Mouse (Mus musculus) cortical plate, adult 2 months (tissue): ENCODE data around the gene Tef. TPM values are rescaled to one million over a fixed set of nuclear protein-coding genes. Genes with fewer than 3 reads are reported as not detected.
A peak's percentile ranks its signal among the peaks of the same experiment; 100 is the strongest.

Source experiments
- H3K27ac ChIP-seq: fragments of 200-500 bp; 2 replicates; pipeline ENCODE4 v1.5.1; 2012; ENCODE audit warnings: low read length, control low read depth, inconsistent platforms; ENCODE audit not compliant: insufficient read depth
- H3K4me1 ChIP-seq: fragments of 200-500 bp; 2 replicates; pipeline ENCODE4 v1.6.1; 2011; ENCODE audit warnings: low read length; ENCODE audit not compliant: control insufficient read depth, insufficient read depth
- H3K4me3 ChIP-seq: fragments of 200-500 bp; 2 replicates; pipeline ENCODE4 v1.5.1; 2011; ENCODE audit warnings: mild to moderate bottlenecking, low read length, control low read depth; ENCODE audit not compliant: insufficient read depth
- CTCF ChIP-seq: fragments of 200-500 bp; IDR thresholded peaks from 2 replicates; pipeline ENCODE4 v1.5.1; 2011; ENCODE audit warnings: mild to moderate bottlenecking, control low read depth, low read length; ENCODE audit not compliant: insufficient read depth; ENCODE audit errors: extremely low read depth
- POLR2A ChIP-seq: fragments of 200-500 bp; IDR thresholded peaks from 2 replicates; pipeline ENCODE4 v1.6.1; 2011; ENCODE audit warnings: mild to moderate bottlenecking, low read length, control low read depth; ENCODE audit not compliant: insufficient read depth; ENCODE audit errors: extremely low read depth
- polyA plus RNA-seq: library from polyadenylated mRNA; depleted of rRNA; stranded (reverse); fragments of >200 nt; gene quantifications from 2 replicates; pipeline ENCODE4 v1.2.3, GENCODE M21; 2012

The Tef gene
- polyA plus RNA-seq, 1 experiment: 318 TPM

DNA sequence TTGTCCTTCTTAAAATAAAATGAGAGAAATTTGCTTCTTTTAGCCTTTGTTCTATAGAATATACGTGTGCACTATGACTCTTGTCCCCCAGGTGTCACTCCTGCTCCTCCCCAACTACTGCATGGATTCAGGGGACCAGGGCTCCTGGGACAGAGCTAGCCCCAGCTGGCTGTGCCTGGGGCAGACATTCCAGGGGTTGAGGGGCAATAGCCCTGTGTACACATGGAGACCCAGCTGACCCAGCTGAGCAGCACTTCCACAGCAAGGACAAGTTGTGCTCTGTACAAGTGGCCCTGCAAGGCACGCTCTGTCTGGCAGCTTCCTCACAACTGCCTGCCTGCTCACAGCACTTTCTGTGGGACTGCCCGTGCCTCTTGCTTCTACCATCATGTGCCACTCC is 6.0 kb upstream of the Tef start:
- peaks cover 2% of the 10 kb centered on the region for H3K4me1 ChIP-seq

DNA sequence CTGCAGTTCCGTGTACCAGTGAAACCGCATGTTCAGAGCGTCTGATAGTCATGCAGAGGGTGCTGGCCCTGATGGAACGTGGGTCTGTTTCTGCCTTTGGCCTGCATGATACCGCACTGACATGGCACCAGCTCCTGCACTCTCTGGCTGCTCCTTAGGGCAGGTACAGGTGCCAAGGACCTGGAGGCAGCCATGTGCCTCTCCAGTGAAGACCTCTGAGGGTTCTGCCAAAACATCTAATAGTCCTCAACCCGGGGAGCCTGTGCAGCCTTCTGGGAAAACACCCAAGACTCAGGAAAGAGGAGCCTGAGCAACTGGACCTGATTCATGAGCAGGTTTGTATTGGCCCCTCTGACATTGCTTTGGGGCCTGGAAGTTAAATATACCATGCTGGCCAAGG is 4.4 kb upstream of the Tef start:
- TF ChIP-seq POLR2A (no peak), CTCF (no peak)
- Histone ChIP-seq H3K27ac (no peak overlapping the region), H3K4me3 (no peak overlapping the region), H3K4me1 (peaks cover 5% of the 10 kb centered on the region)

More for the DNA sequence above, 6.0 kb upstream of the Tef start:
- no peak for TF ChIP-seq POLR2A
- peak; percentile 38 for TF ChIP-seq CTCF
- Histone ChIP-seq H3K4me3 (no peak overlapping the region), H3K27ac (no peak overlapping the region)

GRCm38 (mm10) chr15:81798421-81798820 is 3.8 kb upstream of the Tef start:
- peaks cover 5% of the 10 kb centered on the region for H3K4me1 ChIP-seq
- no peak for TF ChIP-seq POLR2A
- no peak for TF ChIP-seq CTCF
- H3K4me3 ChIP-seq: no peak overlapping the region
- H3K27ac ChIP-seq: no peak overlapping the region

GRCm38 (mm10) chr15:81800391-81800790 is 1.8 kb upstream of the Tef start:
- H3K27ac ChIP-seq: no peak overlapping the region

DNA sequence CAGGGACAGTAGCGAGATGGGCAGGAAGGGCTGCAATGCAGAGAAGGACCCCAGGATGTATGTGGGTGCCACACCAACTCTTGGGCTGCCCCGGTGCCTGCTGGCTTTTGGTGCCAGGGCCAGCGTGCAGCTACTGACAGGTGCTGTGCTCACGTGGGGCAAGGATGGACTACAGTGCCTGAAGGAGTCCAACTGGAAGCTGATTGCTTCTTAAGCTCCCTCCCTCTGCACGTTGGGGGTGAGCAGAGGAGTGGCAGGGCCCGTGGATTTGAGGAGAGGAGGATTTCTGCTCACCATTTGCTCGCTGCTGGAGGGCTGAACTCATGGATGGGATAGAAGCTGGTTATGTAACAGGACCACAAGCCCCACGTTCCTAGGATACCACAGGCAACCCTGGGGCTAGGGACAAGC is 725 bp downstream of the Tef start:
- peak; percentile 55 for TF ChIP-seq POLR2A
- no peak for TF ChIP-seq CTCF
- Histone ChIP-seq H3K4me3 (peak overlapping the region; percentile 61), H3K27ac (peak overlapping the region; percentile 77), H3K4me1 (peaks cover 15% of the 10 kb centered on the region)

More at GRCm38 (mm10) chr15:81800391-81800790, 1.8 kb upstream of the Tef start:
- Histone ChIP-seq H3K4me1 (peaks cover 14% of the 10 kb centered on the region), H3K4me3 (no peak overlapping the region)
- TF ChIP-seq POLR2A: no peak
- no peak for TF ChIP-seq CTCF

DNA sequence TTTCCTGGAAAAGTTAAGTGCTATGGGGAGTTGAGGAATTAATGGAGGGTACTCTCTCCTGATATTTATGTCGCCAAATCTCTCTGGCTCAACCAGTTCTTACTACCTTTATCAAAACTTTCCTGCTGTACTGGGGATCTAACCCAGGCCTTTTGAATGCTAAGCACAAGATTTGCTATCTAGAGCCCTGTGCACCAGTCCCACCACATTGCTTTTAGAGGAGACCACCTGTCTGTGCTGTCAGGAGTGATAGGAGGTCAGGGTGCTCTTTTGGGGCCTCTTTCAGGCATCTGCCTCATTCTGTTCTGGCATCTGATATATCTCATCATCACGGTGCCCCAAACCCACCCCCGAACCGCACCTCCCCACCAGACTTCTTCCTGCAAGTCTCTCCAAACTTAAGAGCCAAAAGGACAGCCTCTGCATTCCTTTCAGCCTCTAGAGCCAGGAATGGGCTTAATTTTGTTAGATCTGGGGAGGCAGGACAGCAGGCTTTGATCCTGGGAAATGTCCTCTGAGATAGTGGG is 1.3 kb downstream of the Tef start:
- H3K4me1 ChIP-seq: peaks cover 15% of the 10 kb centered on the region
- H3K27ac ChIP-seq: peak overlapping the region; percentile 48
- peak overlapping the region; percentile 61 for H3K4me3 ChIP-seq
- TF ChIP-seq CTCF (no peak), POLR2A (no peak)

DNA sequence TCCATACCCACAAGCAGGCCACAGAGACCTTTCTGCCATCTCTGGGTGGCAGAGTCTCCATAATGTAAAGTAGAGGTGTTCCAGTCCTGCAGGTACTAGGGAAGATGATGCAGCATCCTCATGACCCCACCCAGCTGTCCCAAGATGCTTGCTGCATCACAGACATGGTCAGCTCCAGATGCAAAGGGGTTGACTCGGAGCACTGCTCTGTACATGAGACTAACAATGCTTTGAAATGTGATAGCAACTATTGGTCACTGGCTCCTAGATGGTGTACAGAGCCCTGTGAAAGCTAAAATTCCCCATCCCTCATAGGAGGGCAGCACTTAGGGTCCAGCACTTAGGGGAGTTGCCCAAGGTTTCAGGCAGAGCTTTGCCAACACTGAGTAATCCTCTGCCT is 2.0 kb downstream of the Tef start:
- Histone ChIP-seq H3K4me1 (peaks cover 18% of the 10 kb centered on the region), H3K4me3 (peak overlapping the region; percentile 61), H3K27ac (peak overlapping the region; percentile 48; the same call in 1 of the 2 replicates)
- TF ChIP-seq POLR2A (no peak), CTCF (no peak)

- TF ChIP-seq CTCF: no peak
- no peak for TF ChIP-seq POLR2A
- Histone ChIP-seq H3K27ac (0 out of 2 replicates have a peak overlapping the region, but pooled peaks have one; percentile 2), H3K4me3 (no peak overlapping the region), H3K4me1 (peaks cover 18% of the 10 kb centered on the region)
Observed at GRCm38 (mm10) chr15:81804883-81805282, 2.7 kb downstream of the Tef start.

GRCm38 (mm10) chr15:81805624-81806023 is 3.4 kb downstream of the Tef start:
- peaks cover 18% of the 10 kb centered on the region for H3K4me1 ChIP-seq
- no peak overlapping the region for H3K27ac ChIP-seq
- TF ChIP-seq CTCF: no peak
- no peak for TF ChIP-seq POLR2A
- H3K4me3 ChIP-seq: no peak overlapping the region

GRCm38 (mm10) chr15:81806621-81807404 is 4.6 kb downstream of the Tef start:
- TF ChIP-seq POLR2A: no peak
- TF ChIP-seq CTCF: no peak
- peaks cover 18% of the 10 kb centered on the region for H3K4me1 ChIP-seq
- H3K4me3 ChIP-seq: no peak overlapping the region
- no peak overlapping the region for H3K27ac ChIP-seq
